15 mouse cellular contexts compared by ENCODE assay signal in genomic region chr3:134199892-134200291, GRCm38 (mm10). TPM values are rescaled to one million over a fixed set of nuclear protein-coding genes. Genes with fewer than 3 reads are reported as not detected.
DNase-seq lines count a peak whose midpoint lies in the region; ATAC-seq and TF ChIP-seq lines count a peak whose summit lies in the region.
"Had no signal": no experiment of that assay in that cellular context is flagged by ENCODE, and none has a peak within 500 bp of the region (broad histone marks: within the 10 kb centered on the region; RNA-seq: fewer than 3 reads in every experiment).

No protein-coding gene starts in this region.

- DNase-seq in liver, adult 2 months (ENCODE audit: extremely low read depth, low read depth, low spot score), result peak; percentile 1
- no peak for DNase-seq in liver
- peak; percentile 35 for DNase-seq in embryonic facial prominence, embryonic 14.5 days (ENCODE audit: low spot score)
- DNase-seq in heart, postnatal 10 days, result peak; percentile 14 to 34
- no peak for DNase-seq in gastrocnemius, postnatal 14 days
- DNase-seq in kidney, adult 2 months, result no peak
- DNase-seq: gastrocnemius, postnatal 36 days; right cerebral cortex, postnatal 4 days; thymus, adult 2 months had no signal

- H3K4me2 ChIP-seq in embryonic facial prominence, embryonic 14.5 days (ENCODE audit: low read depth, low read length), result no peak overlapping the region
- H3K4me2 ChIP-seq: embryonic facial prominence, embryonic 13.5 days; liver, embryonic 15.5 days; neural tube, embryonic 13.5 days had no signal

- no peak for ATAC-seq in embryonic facial prominence, embryonic 14.5 days (ENCODE audit: low read depth)
- ATAC-seq in cerebellum, adult (ENCODE audit: insufficient number of reproducible peaks, low FRiP score, low TSS enrichment), result no peak

- H3K27ac ChIP-seq in liver, adult 2 months (replicated peaks; ENCODE audit: insufficient read depth, low read depth, low read length), result 0 out of 2 replicates have a peak overlapping the region, but pooled peaks have one; percentile 44
- H3K27ac ChIP-seq in embryonic facial prominence, embryonic 14.5 days (replicated peaks; ENCODE audit: low read depth, low read length), result no peak overlapping the region
- H3K27ac ChIP-seq in kidney, adult 2 months (ENCODE audit: insufficient read depth, low read depth, low read length), result no peak overlapping the region
- H3K27ac ChIP-seq: embryonic facial prominence, embryonic 13.5 days; liver, embryonic 15.5 days; neural tube, embryonic 13.5 days had no signal

- intact Hi-C loops in heart, postnatal 10 days (cut with DNase I), result no loop called here
- intact Hi-C loops in gastrocnemius, postnatal 14 days (cut with DNase I; ENCODE audit: low total_unique reads), result no loop called here

- no peaks in the 10 kb centered on the region for H3K36me3 ChIP-seq in liver, adult 2 months (ENCODE audit: control insufficient read depth, insufficient read depth, low read length)
- no peaks in the 10 kb centered on the region for H3K36me3 ChIP-seq in embryonic facial prominence, embryonic 14.5 days (ENCODE audit: control insufficient read depth, insufficient read depth, low read length)
- H3K36me3 ChIP-seq in megakaryocyte, embryonic 14.5 days (replicated peaks; ENCODE audit: low read length), result no peaks in the 10 kb centered on the region
- H3K36me3 ChIP-seq in kidney, adult 2 months (ENCODE audit: control insufficient read depth, insufficient read depth, low read length), result no peaks in the 10 kb centered on the region
- H3K36me3 ChIP-seq: embryonic facial prominence, embryonic 13.5 days; G1E; liver, embryonic 15.5 days; neural tube, embryonic 13.5 days had no signal

- no peaks in the 10 kb centered on the region for H3K79me2 ChIP-seq in liver, adult 2 months (ENCODE audit: control insufficient read depth, insufficient read depth, low read length)

- no peaks in the 10 kb centered on the region for H3K27me3 ChIP-seq in liver, adult 2 months (ENCODE audit: control insufficient read depth, insufficient read depth, low read length)
- H3K27me3 ChIP-seq in embryonic facial prominence, embryonic 14.5 days (replicated peaks; ENCODE audit: control insufficient read depth, insufficient read depth, low read length), result no peaks in the 10 kb centered on the region
- H3K27me3 ChIP-seq in megakaryocyte, embryonic 14.5 days (replicated peaks), result no peaks in the 10 kb centered on the region
- H3K27me3 ChIP-seq in kidney, adult 2 months (replicated peaks; ENCODE audit: control insufficient read depth, insufficient read depth, low read length), result no peaks in the 10 kb centered on the region
- H3K27me3 ChIP-seq: embryonic facial prominence, embryonic 13.5 days; liver, embryonic 15.5 days; neural tube, embryonic 13.5 days had no signal

- peak overlapping the region; percentile 47; the same call in 1 of the 2 replicates for H3K9ac ChIP-seq in liver, adult 2 months (ENCODE audit: low read depth, low read length)
- no peak overlapping the region for H3K9ac ChIP-seq in embryonic facial prominence, embryonic 14.5 days (ENCODE audit: low read depth, low read length)
- H3K9ac ChIP-seq: embryonic facial prominence, embryonic 13.5 days; liver, embryonic 15.5 days; neural tube, embryonic 13.5 days had no signal

- 22% methylated on average over 9 of the region's 9 CpGs for WGBS in liver, adult 2 months
- WGBS in embryonic facial prominence, embryonic 14.5 days, result 51% methylated on average over 9 of the region's 9 CpGs
- 37% methylated on average over 9 of the region's 9 CpGs for WGBS in kidney, adult 2 months

- H3K9me3 ChIP-seq in embryonic facial prominence, embryonic 14.5 days (ENCODE audit: control insufficient read depth, low read length), result no peaks in the 10 kb centered on the region
- H3K9me3 ChIP-seq in megakaryocyte, embryonic 14.5 days, result no peaks in the 10 kb centered on the region
- H3K9me3 ChIP-seq: embryonic facial prominence, embryonic 13.5 days; G1E; liver, embryonic 15.5 days; neural tube, embryonic 13.5 days had no signal

- H3K4me3 ChIP-seq in liver, adult 2 months (ENCODE audit: insufficient read depth, low read depth, low read length), result peak overlapping the region; percentile 41
- H3K4me3 ChIP-seq in embryonic facial prominence, embryonic 14.5 days (ENCODE audit: low read depth, low read length), result no peak overlapping the region
- H3K4me3 ChIP-seq in megakaryocyte, embryonic 14.5 days (replicated peaks), result peak overlapping the region; percentile 86
- no peak overlapping the region for H3K4me3 ChIP-seq in kidney, adult 2 months (ENCODE audit: insufficient read depth, low read depth, low read length)
- H3K4me3 ChIP-seq: embryonic facial prominence, embryonic 13.5 days; liver, embryonic 15.5 days; neural tube, embryonic 13.5 days had no signal

- no peak for TF ChIP-seq CTCF in liver, adult 2 months (IDR thresholded peaks at IDR 0.05; ENCODE audit: low read depth, low read length)
- TF ChIP-seq CTCF in kidney, adult 2 months (conservative IDR thresholded peaks at IDR 0.05; ENCODE audit: insufficient read depth, insufficient read length, low read depth, low read length), result no peak

- TF ChIP-seq POLR2A in liver, adult 2 months (IDR thresholded peaks at IDR 0.05; ENCODE audit: extremely low read depth, insufficient read depth, low read length), result no peak
- no peak for TF ChIP-seq POLR2A in kidney, adult 2 months (IDR thresholded peaks at IDR 0.05; ENCODE audit: low read depth, low read length)

- H3K4me1 ChIP-seq in liver, adult 2 months (ENCODE audit: control insufficient read depth, insufficient read depth, low read length), result no peaks in the 10 kb centered on the region
- H3K4me1 ChIP-seq in embryonic facial prominence, embryonic 14.5 days (ENCODE audit: control insufficient read depth, insufficient read depth, low read length), result 0 out of 2 replicates have a peak, but pooled peaks cover 5% of the 10 kb centered on the region
- H3K4me1 ChIP-seq in megakaryocyte, embryonic 14.5 days, result peaks cover 13% of the 10 kb centered on the region
- H3K4me1 ChIP-seq in kidney, adult 2 months (ENCODE audit: control insufficient read depth, insufficient read depth, low read length), result no peaks in the 10 kb centered on the region
- H3K4me1 ChIP-seq: liver, embryonic 15.5 days had no signal

RNA-seq across cellular contexts. Expression of gene Cxxc4, which starts 36.4 kb away (rescaled TPM):
- 0.18 and 0.20 TPM in 2 replicates for total RNA-seq in liver, adult 2 months (2014; rRNA removed)
- polyA plus RNA-seq in liver, adult 2 months (2012; rRNA removed), result 0.02 and 0.27 TPM in 2 replicates
- 5.4 and 6.1 TPM in 2 replicates for polyA plus RNA-seq in embryonic facial prominence, embryonic 14.5 days (2014; fragmentation: Nextera tagmentation; extraction: Ambion mirVana)
- total RNA-seq in heart, postnatal 10 days (2021), result 1 to 10 TPM; 2.3 to 2.7 TPM
- 0.12 TPM in 1 of 2 replicates, not detected in the other for polyA plus RNA-seq in megakaryocyte, embryonic 14.5 days (2012; ENCODE audit: insufficient read depth, low replicate concordance)
- total RNA-seq in gastrocnemius, postnatal 14 days (2021), result under 1 TPM; 0.66 to 0.75 TPM
- 0.15 and 0.25 TPM in 2 replicates for polyA plus RNA-seq in kidney, adult 2 months (2012; rRNA removed)
- polyA plus RNA-seq: G1E had no signal

Comparison
In these comparisons a context has a peak if more than half of its experiments do, and no peak if none do; other contexts are left out.
1. DNase-seq: peak in liver, adult 2 months (single experiment), embryonic facial prominence, embryonic 14.5 days (single experiment) and heart, postnatal 10 days (2 of 2); none in liver (single experiment), gastrocnemius, postnatal 14 days (single experiment) and kidney, adult 2 months (single experiment).
2. H3K4me3 ChIP-seq: peak in liver, adult 2 months (single experiment) and megakaryocyte, embryonic 14.5 days (single experiment); none in embryonic facial prominence, embryonic 14.5 days (single experiment) and kidney, adult 2 months (single experiment).